Mouse (Mus musculus) small intestine, adult 2 months (tissue): ENCODE measurements around the gene Hinfp.

ENCODE experiments used
- CTCF ChIP-seq: fragments of 200-500 bp; IDR thresholded peaks from 2 replicates; pipeline ENCODE4 v1.5.1; 2012; ENCODE audit warnings: low read depth, mild to moderate bottlenecking, control low read depth, inconsistent platforms, low read length, moderate library complexity, mixed read lengths; ENCODE audit not compliant: insufficient replicate concordance, insufficient read length; ENCODE audit errors: extremely low read depth
- POLR2A ChIP-seq: fragments of 200-500 bp; IDR thresholded peaks from 2 replicates; pipeline ENCODE4 v1.6.1; 2012; ENCODE audit warnings: low read depth, mild to moderate bottlenecking, control low read depth, inconsistent platforms, low read length, moderate library complexity

GRCm38 (mm10) chr9:44343781-44344421 lies 38.4 kb upstream of the Hinfp start, which contains the start of gene Hmbs:
- TF ChIP-seq POLR2A = peak; percentile 34
- no peak for TF ChIP-seq CTCF
